Mouse (Mus musculus) embryonic stem cell, embryonic (primary cell): Measurements from ENCODE around the gene Crip2.

Source experiments
- CTCF ChIA-PET, 4 experiments: fragments of 300-600 bp in 2 of 4; fragments of 350-600 bp in 2 of 4; sonication (Branson Sonifier 250); formaldehyde crosslinking; loops; one replicate each; lab custom pipeline; 2022; ENCODE audit warnings: inconsistent platforms in 2 of 4; lab: Charles Lee
- POLR2A ChIA-PET, 4 experiments: fragments of 300-600 bp in 2 of 4; fragments of 350-600 bp in 2 of 4; sonication (Branson Sonifier 250); formaldehyde crosslinking; loops; one replicate each; lab custom pipeline; 2022; ENCODE audit warnings: antibody characterized with exemption in 4 of 4, inconsistent platforms in 1 of 4; lab: Charles Lee

Crip2 gene

GRCm38 (mm10) chr12:113168031-113168536 lies 28.0 kb downstream of the Crip2 start:
- ChIA-PET POLR2A (interaction anchor here (0.6 to 5.2 kb wide), 14 partner anchors 9 to 371 kb away, joined by 3 to 41 read pairs (median 5); partner anchors contain the start of genes Tedc1 (in 3 of the 4) and Crip1 (in 1 of the 4)), CTCF (interaction anchor here in 3 of 4 experiments (0.5 to 2.0 kb wide), 6 partner anchors 13 to 184 kb away, joined by 3 to 7 read pairs (median 6); no protein-coding TSS in a partner anchor)

- ChIA-PET POLR2A (interaction anchor here in 3 of 4 experiments (0.8 to 2.6 kb wide), 6 partner anchors 9 to 34 kb away, joined by 3 to 18 read pairs (median 4); partner anchors contain the start of gene Tedc1 (in 1 of the 3)), CTCF (interaction anchor here in 2 of 4 experiments (0.9 to 1.3 kb wide), 5 partner anchors 22 to 103 kb away, joined by 3 to 4 read pairs (median 3); partner anchors contain the start of genes Crip1 (in 1 of the 2) and Tex22 (in 1 of the 2))
These were observed 37.1 kb downstream of the Crip2 start for GRCm38 (mm10) chr12:113176960-113177725.

GRCm38 (mm10) chr12:113181020-113181419 lies 41.0 kb downstream of the Crip2 start:
- CTCF ChIA-PET, result interaction anchor here in 1 of 4 experiments (0.6 to 1.0 kb wide), 3 partner anchors 36 to 253 kb away, joined by 3 to 4 read pairs (median 3); no protein-coding TSS in a partner anchor
- POLR2A ChIA-PET, result interaction anchor here in 2 of 4 experiments (0.6 to 1.0 kb wide), 4 partner anchors 10 to 15 kb away, joined by 3 to 5 read pairs (median 3); no protein-coding TSS in a partner anchor

GRCm38 (mm10) chr12:113184945-113185344 lies 44.9 kb downstream of the Crip2 start:
- CTCF ChIA-PET, result interaction anchor here in 2 of 4 experiments (1.0 to 1.7 kb wide), 8 partner anchors 29 to 309 kb away, joined by 3 to 5 read pairs (median 4); partner anchors contain the start of genes Tedc1 (in 2 of the 2) and Crip1 (in 1 of the 2)
- POLR2A ChIA-PET, result interaction anchor here in 3 of 4 experiments (0.6 to 1.5 kb wide), 10 partner anchors 20 to 309 kb away, joined by 3 to 8 read pairs (median 3); partner anchors contain the start of gene Tedc1 (in 1 of the 3)

- ChIA-PET POLR2A (interaction anchor here in 3 of 4 experiments (0.6 to 2.1 kb wide), 10 partner anchors 21 to 309 kb away, joined by 3 to 9 read pairs (median 4); partner anchors contain the start of gene Tedc1 (in 1 of the 3)), CTCF (interaction anchor here in 3 of 4 experiments (0.6 to 1.7 kb wide), 10 partner anchors 29 to 365 kb away, joined by 3 to 5 read pairs (median 3); partner anchors contain the start of genes Tedc1 (in 2 of the 3) and Crip1 (in 1 of the 3))
These were observed 45.6 kb downstream of the Crip2 start, which contains the start of gene Tmem121 for GRCm38 (mm10) chr12:113185442-113186291. Gene Tmem121, plus strand, starts transcription at chr12:113185930.

GRCm38 (mm10) chr12:113186326-113187010 lies 46.4 kb downstream of the Crip2 start:
- ChIA-PET CTCF (interaction anchor here in 2 of 4 experiments (1.7 kb wide), 2 partner anchors 30 to 40 kb away, joined by 3 to 13 read pairs; partner anchors contain the start of genes Crip1 (in 1 of the 2) and Tedc1 (in 1 of the 2)), POLR2A (interaction anchor here in 2 of 4 experiments (1.4 to 2.1 kb wide), 3 partner anchors 19 to 36 kb away, joined by 4 to 9 read pairs (median 6); no protein-coding TSS in a partner anchor)

- CTCF ChIA-PET, result interaction anchor here in 2 of 4 experiments (1.2 to 1.9 kb wide), 5 partner anchors 19 to 41 kb away, joined by 3 to 13 read pairs (median 6); partner anchors contain the start of genes Crip1 (in 1 of the 2) and Tedc1 (in 1 of the 2)
- POLR2A ChIA-PET, result interaction anchor here in 1 of 4 experiments (1.0 to 2.1 kb wide), 6 partner anchors 20 to 40 kb away, joined by 3 to 9 read pairs (median 4); partner anchors contain the start of gene Crip1
These were observed 47.0 kb downstream of the Crip2 start for GRCm38 (mm10) chr12:113187011-113187375.

GRCm38 (mm10) chr12:113187584-113188295 lies 47.7 kb downstream of the Crip2 start:
- CTCF ChIA-PET, result interaction anchor here in 2 of 4 experiments (0.5 to 2.1 kb wide), 19 partner anchors 20 to 390 kb away, joined by 3 to 15 read pairs (median 4); partner anchors contain the start of genes Crip1 (in 2 of the 2) and Tedc1 (in 2 of the 2)
- POLR2A ChIA-PET, result interaction anchor here in 2 of 4 experiments (1.0 to 2.1 kb wide), 7 partner anchors 21 to 41 kb away, joined by 3 to 9 read pairs (median 4); partner anchors contain the start of gene Crip1 (in 2 of the 2)

- POLR2A ChIA-PET, result interaction anchor here in 3 of 4 experiments (0.7 to 1.4 kb wide), 4 partner anchors 9 to 42 kb away, joined by 3 to 8 read pairs (median 4); partner anchors contain the start of gene Crip1 (in 2 of the 3)
- CTCF ChIA-PET, result interaction anchor here in 3 of 4 experiments (0.5 to 2.1 kb wide), 20 partner anchors 20 to 391 kb away, joined by 3 to 15 read pairs (median 4); partner anchors contain the start of genes Crip1 (in 2 of the 3), Tedc1 (in 2 of the 3) and Brf1 (in 1 of the 3)
These were observed 48.5 kb downstream of the Crip2 start for GRCm38 (mm10) chr12:113188349-113189055.

- ChIA-PET CTCF (interaction anchor here in 2 of 4 experiments (0.6 to 1.5 kb wide), 3 partner anchors 22 to 284 kb away, joined by 3 to 5 read pairs (median 5); no protein-coding TSS in a partner anchor), POLR2A (no interaction called here)
These were observed 53.4 kb downstream of the Crip2 start for GRCm38 (mm10) chr12:113193423-113193822.
